Mouse (Mus musculus) kidney, embryonic 15.5 days (tissue): ENCODE measurements around the gene Mvb12a. TPM values are rescaled to one million over a fixed set of nuclear protein-coding genes. Genes with fewer than 3 reads are reported as not detected.

Experiments used
- ATAC-seq: fragments of 200-750 bp; cut with Nextera tagmentation; replicated peaks from 2 replicates; pipeline ENCODE4 v1.8.0; 2017; ENCODE audit warnings: moderate TSS enrichment; ENCODE audit not compliant: low FRiP score
- H3K27ac ChIP-seq: fragments of 300-500 bp; sonication (generic); 2 replicates; pipeline ENCODE4 v1.5.1; 2015; ENCODE audit warnings: mild to moderate bottlenecking, inconsistent platforms
- H3K27me3 ChIP-seq: fragments of 300-500 bp; sonication (generic); 2 replicates; pipeline ENCODE4 v1.6.1; 2015; ENCODE audit warnings: inconsistent platforms
- H3K36me3 ChIP-seq: fragments of 300-500 bp; sonication (generic); 2 replicates; pipeline ENCODE4 v1.6.1; 2015; ENCODE audit warnings: inconsistent platforms
- H3K4me1 ChIP-seq: fragments of 300-500 bp; sonication (generic); 2 replicates; pipeline ENCODE4 v1.6.1; 2015; ENCODE audit warnings: inconsistent platforms
- H3K4me2 ChIP-seq: fragments of 300-500 bp; sonication (generic); 2 replicates; pipeline ENCODE4 v1.6.1; 2015; ENCODE audit warnings: moderate library complexity, mild to moderate bottlenecking, inconsistent platforms
- H3K4me3 ChIP-seq: fragments of 300-500 bp; sonication (generic); replicated peaks from 2 replicates; pipeline ENCODE4 v1.5.1; 2015; ENCODE audit warnings: mild to moderate bottlenecking, inconsistent platforms
- H3K9ac ChIP-seq: fragments of 300-500 bp; sonication (generic); 2 replicates; pipeline ENCODE4 v1.6.1; 2015; ENCODE audit warnings: mild to moderate bottlenecking, inconsistent platforms
- H3K9me3 ChIP-seq: fragments of 300-500 bp; sonication (generic); replicated peaks from 2 replicates; pipeline ENCODE4 v1.6.1; 2016; ENCODE audit warnings: inconsistent platforms
- WGBS: fragments of 180-500 bp; shearing (Covaris S2); methylation state at CpG from one replicate; pipeline ENCODE4 v1.1.7; 2015; ENCODE audit warnings: mixed read lengths; 5-methylcytosine and 5-hydroxymethylcytosine counted together
- polyA plus RNA-seq: library from polyadenylated mRNA; unstranded; fragments of >200 nt; fragmentation: Nextera tagmentation; extraction: Ambion mirVana; gene quantifications from 2 replicates; pipeline ENCODE4 v1.2.1, GENCODE M21; 2015

The Mvb12a gene
- polyA plus RNA-seq, 1 experiment from 2014 or later = 99.8 TPM

- Histone ChIP-seq H3K9me3 (no peaks in the 10 kb centered on the region), H3K27me3 (no peaks in the 10 kb centered on the region), H3K4me1 (peaks cover 11% of the 10 kb centered on the region), H3K27ac (no peak overlapping the region), H3K4me3 (no peak overlapping the region), H3K36me3 (peaks cover 36% of the 10 kb centered on the region), H3K9ac (no peak overlapping the region), H3K4me2 (no peak overlapping the region)
- WGBS = 73% methylated on average over 2 of the region's 2 CpGs
- ATAC-seq = no peak
Measured at GRCm38 (mm10) chr8:71586891-71587290, 44.2 kb downstream of the Mvb12a start.

- H3K36me3 ChIP-seq = peaks cover 34% of the 10 kb centered on the region
- no peaks in the 10 kb centered on the region for H3K9me3 ChIP-seq
- no peak for ATAC-seq
- H3K9ac ChIP-seq = no peak overlapping the region
- peaks cover 25% of the 10 kb centered on the region for H3K4me1 ChIP-seq
- no peak overlapping the region for H3K4me2 ChIP-seq
- H3K4me3 ChIP-seq = no peak overlapping the region
- 85% methylated on average over 3 of the region's 3 CpGs for WGBS
- no peak overlapping the region for H3K27ac ChIP-seq
- no peaks in the 10 kb centered on the region for H3K27me3 ChIP-seq
Measured at GRCm38 (mm10) chr8:71588762-71589161, 46.0 kb downstream of the Mvb12a start.

- Histone ChIP-seq H3K27me3 (no peaks in the 10 kb centered on the region), H3K9me3 (no peaks in the 10 kb centered on the region), H3K27ac (peak overlapping the region; percentile 99), H3K36me3 (peaks cover 21% of the 10 kb centered on the region), H3K4me2 (peak overlapping the region; percentile 93), H3K9ac (peak overlapping the region; percentile 88), H3K4me1 (peaks cover 41% of the 10 kb centered on the region), H3K4me3 (peak overlapping the region; percentile 76)
- no peak for ATAC-seq
- 24% methylated on average over 5 of the region's 5 CpGs for WGBS
Measured at GRCm38 (mm10) chr8:71591017-71591416, 48.3 kb downstream of the Mvb12a start.

GRCm38 (mm10) chr8:71591471-71592373 lies 49.0 kb downstream of the Mvb12a start, which contains the start of gene Pgls:
Gene Pgls, plus strand, starts transcription at chr8:71592176.
- peak within 1 kb of the TSS; percentile 88 for H3K9ac ChIP-seq
- ATAC-seq = peak; percentile 89
- under 1% methylated on average over 71 of the region's 71 CpGs for WGBS
- peak within 1 kb of the TSS; percentile 99 for H3K27ac ChIP-seq
- H3K4me1 ChIP-seq = peaks cover 44% of the 10 kb centered on the region
- no peaks in the 10 kb centered on the region for H3K9me3 ChIP-seq
- peak within 1 kb of the TSS; percentile 76 for H3K4me3 ChIP-seq
- H3K4me2 ChIP-seq = peak within 1 kb of the TSS; percentile 93
- no peaks in the 10 kb centered on the region for H3K27me3 ChIP-seq
- peaks cover 16% of the 10 kb centered on the region for H3K36me3 ChIP-seq

GRCm38 (mm10) chr8:71592374-71593170 lies 49.9 kb downstream of the Mvb12a start:
- Histone ChIP-seq H3K4me1 (peaks cover 44% of the 10 kb centered on the region), H3K36me3 (peaks cover 9% of the 10 kb centered on the region; the same call in 1 of the 2 replicates), H3K27ac (peak overlapping the region; percentile 99), H3K4me2 (peak overlapping the region; percentile 93), H3K9ac (peak overlapping the region; percentile 88), H3K27me3 (no peaks in the 10 kb centered on the region), H3K9me3 (no peaks in the 10 kb centered on the region), H3K4me3 (peak overlapping the region; percentile 76)
- ATAC-seq = peak; percentile 76
- 4% methylated on average over 60 of the region's 60 CpGs for WGBS

DNA sequence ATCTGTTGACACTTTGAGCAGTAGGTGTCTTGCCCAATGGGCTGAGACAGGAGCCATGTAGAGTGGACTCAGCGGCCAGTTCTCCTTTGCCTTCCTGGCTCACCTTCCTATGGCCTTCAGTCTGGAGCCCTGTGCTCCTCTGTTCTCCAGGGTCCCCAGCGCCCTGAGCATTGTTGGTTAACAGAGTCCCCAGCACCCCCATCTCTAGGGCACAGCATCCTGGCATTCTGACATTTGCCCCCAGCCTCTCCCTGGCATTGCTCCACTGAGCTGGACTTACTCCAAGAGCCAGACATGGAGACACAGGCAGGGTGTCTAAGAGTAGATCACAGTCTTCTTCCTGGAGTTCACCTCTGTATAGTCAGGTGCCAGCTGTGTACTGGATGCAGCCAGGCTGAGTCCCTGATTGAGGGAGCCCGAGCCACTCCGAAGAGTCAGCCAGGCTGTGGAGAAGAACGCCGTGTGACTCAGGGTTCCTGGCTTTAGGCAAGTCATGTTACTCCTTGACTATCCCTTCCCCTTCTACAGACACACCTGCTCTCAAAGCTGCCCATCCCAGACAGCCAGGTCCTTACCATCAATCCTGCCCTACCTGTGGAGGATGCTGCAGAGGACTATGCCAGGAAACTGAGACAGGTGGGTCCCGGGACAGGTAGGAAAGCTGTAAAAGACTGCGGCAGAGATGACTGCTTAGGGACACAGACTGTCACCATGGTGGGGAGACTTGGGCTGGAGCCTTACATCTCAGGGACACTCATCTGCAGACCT lies 51.0 kb downstream of the Mvb12a start:
- peaks cover 44% of the 10 kb centered on the region for H3K4me1 ChIP-seq
- H3K27me3 ChIP-seq = no peaks in the 10 kb centered on the region
- H3K9ac ChIP-seq = no peak overlapping the region
- H3K27ac ChIP-seq = no peak overlapping the region
- H3K4me3 ChIP-seq = no peak overlapping the region
- 0 out of 2 replicates have a peak overlapping the region, but pooled peaks have one; percentile 8 for H3K4me2 ChIP-seq
- 89% methylated on average over 8 of the region's 8 CpGs for WGBS
- no peaks in the 10 kb centered on the region for H3K9me3 ChIP-seq
- H3K36me3 ChIP-seq = peaks cover 9% of the 10 kb centered on the region; the same call in 1 of the 2 replicates
- ATAC-seq = no peak

DNA sequence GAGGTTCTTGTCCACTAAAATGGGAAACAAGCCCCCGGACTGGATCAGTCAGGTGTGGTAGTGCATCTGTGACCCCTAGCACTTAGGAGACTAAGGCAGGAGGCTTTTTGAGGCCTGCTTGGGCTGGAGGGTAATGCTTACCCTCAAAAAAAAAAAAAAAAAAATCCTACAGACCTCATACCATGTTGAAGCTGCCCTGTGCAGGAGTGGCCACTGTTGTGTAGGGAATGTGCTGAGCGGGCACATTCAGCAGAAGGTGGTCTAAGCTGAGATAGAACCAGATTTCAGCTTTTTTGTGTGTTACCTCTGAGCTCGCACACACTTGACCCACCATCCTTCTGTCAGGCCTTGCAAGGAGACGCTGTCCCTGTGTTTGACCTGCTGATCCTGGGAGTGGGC lies 51.6 kb downstream of the Mvb12a start:
- no peaks in the 10 kb centered on the region for H3K27me3 ChIP-seq
- ATAC-seq = no peak
- 90% methylated on average over 4 of the region's 4 CpGs for WGBS
- H3K27ac ChIP-seq = no peak overlapping the region
- peaks cover 10% of the 10 kb centered on the region; the same call in 1 of the 2 replicates for H3K36me3 ChIP-seq
- peaks cover 44% of the 10 kb centered on the region for H3K4me1 ChIP-seq
- no peak overlapping the region for H3K4me2 ChIP-seq
- H3K9ac ChIP-seq = no peak overlapping the region
- no peak overlapping the region for H3K4me3 ChIP-seq
- no peaks in the 10 kb centered on the region for H3K9me3 ChIP-seq

DNA sequence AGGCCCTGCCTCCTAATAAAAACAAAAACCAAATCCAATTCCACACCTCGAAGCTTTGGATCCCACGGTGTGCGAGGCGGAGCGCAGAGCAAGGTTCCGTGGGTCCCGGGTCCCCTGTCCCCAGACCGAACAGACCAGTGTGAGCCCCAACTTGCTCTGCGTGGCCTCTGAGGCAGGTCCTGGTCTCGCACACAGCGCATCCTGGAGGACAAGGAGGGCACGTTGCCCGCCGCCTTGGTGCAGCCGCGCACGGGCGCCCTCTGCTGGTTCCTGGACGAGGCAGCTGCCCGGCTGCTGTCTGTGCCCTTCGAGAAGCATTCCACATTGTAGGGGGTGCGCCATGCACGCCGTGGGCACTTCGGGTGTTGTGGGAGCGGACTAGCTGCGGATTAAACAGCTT lies 53.1 kb downstream of the Mvb12a start:
- Histone ChIP-seq H3K27ac (0 out of 2 replicates have a peak overlapping the region, but pooled peaks have one; percentile 3), H3K4me1 (peaks cover 41% of the 10 kb centered on the region), H3K36me3 (peaks cover 12% of the 10 kb centered on the region; the same call in 1 of the 2 replicates), H3K9me3 (no peaks in the 10 kb centered on the region), H3K4me3 (no peak overlapping the region), H3K9ac (no peak overlapping the region), H3K4me2 (peak overlapping the region; percentile 38), H3K27me3 (peaks cover 6% of the 10 kb centered on the region)
- ATAC-seq = 0 out of 2 replicates have a peak, but pooled peaks have one; percentile 10
- WGBS = 11% methylated on average over 27 of the region's 27 CpGs

- H3K27me3 ChIP-seq = peaks cover 8% of the 10 kb centered on the region
Measured at GRCm38 (mm10) chr8:71596384-71596783, 53.7 kb downstream of the Mvb12a start.

DNA sequence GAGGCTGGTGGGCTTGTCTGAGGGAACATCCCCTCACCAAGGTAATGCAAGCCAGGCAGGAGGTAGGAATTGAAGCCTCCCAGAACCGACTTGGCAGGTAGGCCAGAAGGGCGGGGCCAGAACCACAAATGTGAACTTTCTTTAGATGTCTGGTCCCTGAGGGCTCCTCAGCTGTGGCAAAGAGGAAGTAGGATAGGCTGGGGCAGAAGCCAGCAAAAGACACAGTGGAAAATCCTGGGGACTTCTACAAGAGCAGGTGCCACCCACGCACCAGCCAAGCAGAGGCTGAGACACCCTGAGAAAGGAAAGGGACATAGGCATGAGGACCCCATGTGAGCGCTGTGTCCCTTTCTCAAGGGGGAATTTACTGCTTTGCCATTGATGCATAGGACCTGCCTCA lies 54.1 kb downstream of the Mvb12a start:
- H3K9me3 ChIP-seq = no peaks in the 10 kb centered on the region
- H3K9ac ChIP-seq = no peak overlapping the region
- H3K27ac ChIP-seq = no peak overlapping the region
- H3K4me3 ChIP-seq = no peak overlapping the region
- ATAC-seq = no peak
- WGBS = 76% methylated on average over 4 of the region's 4 CpGs
- H3K36me3 ChIP-seq = peaks cover 12% of the 10 kb centered on the region; the same call in 1 of the 2 replicates
- H3K27me3 ChIP-seq = peaks cover 12% of the 10 kb centered on the region
- H3K4me2 ChIP-seq = no peak overlapping the region
- H3K4me1 ChIP-seq = peaks cover 33% of the 10 kb centered on the region

More at GRCm38 (mm10) chr8:71596384-71596783, 53.7 kb downstream of the Mvb12a start:
- Histone ChIP-seq H3K27ac (0 out of 2 replicates have a peak overlapping the region, but pooled peaks have one; percentile 3), H3K4me2 (peak overlapping the region; percentile 38; the same call in 1 of the 2 replicates), H3K36me3 (peaks cover 12% of the 10 kb centered on the region; the same call in 1 of the 2 replicates), H3K4me3 (no peak overlapping the region), H3K9me3 (no peaks in the 10 kb centered on the region), H3K9ac (no peak overlapping the region), H3K4me1 (peaks cover 35% of the 10 kb centered on the region)
- ATAC-seq = no peak
- WGBS = 63% methylated on average over 6 of the region's 6 CpGs

DNA sequence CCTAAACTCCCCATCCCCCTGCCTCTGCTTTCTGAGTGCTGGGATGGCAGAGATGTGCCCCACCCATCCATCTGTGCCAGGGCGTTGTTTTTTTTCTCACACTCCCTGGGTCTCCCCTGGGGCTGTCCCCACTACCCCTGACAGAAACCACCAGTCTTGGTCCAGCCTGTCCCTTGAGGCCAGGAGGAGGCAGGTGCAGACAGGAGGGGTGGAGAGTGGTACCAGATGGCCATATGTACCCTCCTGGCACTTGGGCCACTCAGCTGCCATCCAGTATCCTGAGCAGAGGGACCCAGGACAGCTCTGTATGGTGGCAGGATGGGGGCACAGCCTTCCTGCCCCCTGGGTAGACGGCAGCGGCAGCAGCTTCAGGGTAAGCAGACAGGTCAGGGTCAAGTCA lies 54.7 kb downstream of the Mvb12a start, which contains the start of gene Fam129c:
Fam129c (plus strand) TSS at position 198 of the 400 bp plus-strand sequence.
- H3K4me1 ChIP-seq = peaks cover 39% of the 10 kb centered on the region
- no peak within 1 kb of the TSS for H3K9ac ChIP-seq
- no peak for ATAC-seq
- H3K27ac ChIP-seq = no peak within 1 kb of the TSS
- H3K4me2 ChIP-seq = no peak within 1 kb of the TSS
- no peaks in the 10 kb centered on the region for H3K9me3 ChIP-seq
- no peak within 1 kb of the TSS for H3K4me3 ChIP-seq
- H3K27me3 ChIP-seq = peaks cover 18% of the 10 kb centered on the region
- 86% methylated on average over 3 of the region's 3 CpGs for WGBS
- peaks cover 12% of the 10 kb centered on the region; the same call in 1 of the 2 replicates for H3K36me3 ChIP-seq
